Mouse (Mus musculus) heart, postnatal 36 days (tissue): ENCODE data around the gene Bckdhb. TPM values are rescaled to one million over a fixed set of nuclear protein-coding genes. Genes with fewer than 3 reads are reported as not detected.
"Not testable (repeated sequence)": the region's sequence is repeated elsewhere in the genome, so short reads cannot be mapped to it uniquely, and the experiment has no call there.

ENCODE experiments used
- DNase-seq, 2 experiments: peaks; one replicate each; pipeline ENCODE4 v3.0.0; 2021 to 2022
- intact Hi-C: fragments of 180-260 bp; cut with DNase I; formaldehyde crosslinking; loops from one replicate; pipeline ENCODE4 v1.15.1; 2025
- total RNA-seq, 2 experiments: library from RNA; stranded (reverse); gene quantifications; 2 replicates each; pipeline ENCODE4 v1.2.3; 2021

Bckdhb gene
- total RNA-seq, 2 experiments from 2014 or later = 85.1 to 112 TPM

DNA sequence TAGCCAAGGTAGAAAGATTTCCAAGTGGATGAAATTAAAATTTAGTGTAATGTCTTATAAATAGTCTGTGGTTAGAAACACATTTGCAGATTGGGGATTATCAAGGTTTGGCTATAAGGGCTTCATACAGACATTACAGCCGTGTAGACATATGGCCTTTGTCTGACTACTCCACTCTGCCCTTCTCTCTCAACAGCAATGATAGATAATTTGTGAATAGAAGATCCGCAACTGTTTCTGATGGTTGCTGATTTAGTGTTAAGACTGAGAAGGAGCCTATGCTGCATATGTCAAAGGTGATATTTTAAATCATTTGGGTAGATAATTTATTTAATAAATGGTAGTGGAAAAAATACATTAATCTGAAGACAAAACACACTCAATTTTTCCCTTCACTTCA lies 115.4 kb downstream of the Bckdhb start:
- intact Hi-C loops = no loop called here
- no peak for DNase-seq

GRCm38 (mm10) chr9:84041631-84042277 lies 116.8 kb downstream of the Bckdhb start:
- no peak for DNase-seq
- intact Hi-C loops = no loop called here

GRCm38 (mm10) chr9:84042539-84042938 lies 117.6 kb downstream of the Bckdhb start:
- DNase-seq = no peak
- intact Hi-C loops = no loop called here

- no peak for DNase-seq
- intact Hi-C loops = no loop called here
Observed at GRCm38 (mm10) chr9:84044136-84044535, 119.2 kb downstream of the Bckdhb start.

GRCm38 (mm10) chr9:84045632-84046031 lies 120.7 kb downstream of the Bckdhb start:
- no peak for DNase-seq
- intact Hi-C loops = no loop called here

- no peak for DNase-seq
- intact Hi-C loops = no loop called here
Observed at GRCm38 (mm10) chr9:84046334-84046733, 121.4 kb downstream of the Bckdhb start.

GRCm38 (mm10) chr9:84046961-84047360 lies 122.0 kb downstream of the Bckdhb start:
- DNase-seq = no peak
- intact Hi-C loops = no loop called here

GRCm38 (mm10) chr9:84047436-84047835 lies 122.5 kb downstream of the Bckdhb start:
- no peak for DNase-seq
- intact Hi-C loops = no loop called here

GRCm38 (mm10) chr9:84049142-84049541 lies 124.2 kb downstream of the Bckdhb start:
- intact Hi-C loops = no loop called here
- DNase-seq = no peak

DNA sequence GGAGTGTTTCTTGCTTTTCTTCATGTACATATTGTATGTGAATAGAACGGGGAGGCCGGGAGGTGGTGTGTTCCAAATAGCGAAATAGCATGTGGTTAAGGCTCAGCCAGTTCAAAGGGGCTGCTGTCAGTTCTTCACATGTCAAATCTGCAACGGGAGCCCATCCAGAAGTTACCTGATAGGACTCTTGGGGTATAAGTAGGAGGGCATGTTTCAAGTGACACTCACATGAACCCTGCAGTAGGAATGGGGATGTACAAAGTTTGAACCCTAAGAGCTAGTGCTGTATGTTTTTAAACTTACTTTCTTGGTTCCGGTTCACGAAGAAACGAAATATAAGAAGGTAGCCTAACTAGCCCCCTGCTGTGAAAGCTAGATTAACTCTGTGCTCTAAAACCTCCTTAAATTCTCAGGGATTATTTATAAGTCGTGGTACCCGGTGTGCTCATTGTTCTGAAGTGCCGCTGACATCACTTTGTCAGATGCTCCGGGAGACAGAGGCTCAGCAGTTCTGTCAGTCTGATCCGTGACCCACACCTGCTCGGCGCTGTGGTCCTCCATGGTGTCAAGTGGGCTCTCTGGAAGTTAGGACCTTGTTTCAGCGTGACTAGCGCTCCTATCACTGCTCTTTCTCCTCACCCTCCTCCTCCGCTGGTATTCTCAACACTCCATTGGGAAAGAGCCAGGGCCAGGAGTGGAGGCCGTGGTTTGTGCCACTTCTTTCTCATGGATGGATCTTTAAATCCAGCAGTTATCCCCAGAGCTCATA lies 126.1 kb downstream of the Bckdhb start:
- DNase-seq = no peak
- intact Hi-C loops = no loop called here

GRCm38 (mm10) chr9:84055125-84055807 lies 130.3 kb downstream of the Bckdhb start:
- no peak for DNase-seq
- intact Hi-C loops = no loop called here

- DNase-seq, intact Hi-C loops: not testable (repeated sequence)
Observed at GRCm38 (mm10) chr9:84060781-84061180, 135.8 kb downstream of the Bckdhb start.

GRCm38 (mm10) chr9:84063617-84064016 lies 138.7 kb downstream of the Bckdhb start:
- DNase-seq = no peak
- intact Hi-C loops = no loop called here

GRCm38 (mm10) chr9:84064113-84064512 lies 139.2 kb downstream of the Bckdhb start:
- no peak for DNase-seq
- intact Hi-C loops = no loop called here

GRCm38 (mm10) chr9:84070247-84070646 lies 145.3 kb downstream of the Bckdhb start:
- no peak for DNase-seq
- intact Hi-C loops = no loop called here

DNA sequence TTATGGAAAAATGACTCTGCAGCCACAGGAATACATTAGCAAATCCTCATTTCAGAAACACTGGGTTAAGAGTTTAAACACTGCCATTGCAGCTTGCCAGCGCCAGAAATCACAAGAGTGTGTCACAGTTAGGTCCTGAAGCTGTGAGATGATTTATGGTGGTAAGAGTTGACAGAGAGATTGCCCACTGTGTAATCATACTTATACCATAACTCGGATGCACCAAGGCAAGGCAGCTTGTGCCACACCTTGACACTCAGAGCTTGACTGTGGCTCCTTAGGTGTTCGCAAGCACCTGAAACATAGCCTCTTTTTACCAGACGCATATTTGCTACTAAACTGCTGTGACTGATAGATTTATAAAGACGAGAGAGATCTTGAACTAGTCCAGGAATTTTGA lies 145.8 kb downstream of the Bckdhb start:
- no peak for DNase-seq
- intact Hi-C loops = no loop called here

DNA sequence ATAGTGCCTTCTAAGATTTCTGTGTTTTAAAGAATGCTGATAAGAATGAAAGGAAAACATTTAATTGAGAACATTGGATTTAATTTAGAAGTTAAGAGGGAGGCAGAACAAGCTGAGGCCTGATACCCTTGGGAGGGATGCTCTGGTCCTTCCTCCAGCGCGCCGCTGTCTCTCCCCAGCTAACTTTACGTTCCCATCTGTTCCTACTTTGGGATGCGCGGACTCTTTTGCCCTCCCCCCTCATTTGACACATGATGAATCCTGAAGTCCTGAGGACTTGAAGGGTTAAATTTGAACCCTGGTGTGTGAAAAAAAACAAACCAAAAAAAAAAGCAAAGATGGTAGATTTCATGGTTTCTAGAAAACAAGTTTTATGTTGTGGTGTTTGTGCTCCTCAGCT lies 147.6 kb downstream of the Bckdhb start:
- no peak for DNase-seq
- intact Hi-C loops = no loop called here

DNA sequence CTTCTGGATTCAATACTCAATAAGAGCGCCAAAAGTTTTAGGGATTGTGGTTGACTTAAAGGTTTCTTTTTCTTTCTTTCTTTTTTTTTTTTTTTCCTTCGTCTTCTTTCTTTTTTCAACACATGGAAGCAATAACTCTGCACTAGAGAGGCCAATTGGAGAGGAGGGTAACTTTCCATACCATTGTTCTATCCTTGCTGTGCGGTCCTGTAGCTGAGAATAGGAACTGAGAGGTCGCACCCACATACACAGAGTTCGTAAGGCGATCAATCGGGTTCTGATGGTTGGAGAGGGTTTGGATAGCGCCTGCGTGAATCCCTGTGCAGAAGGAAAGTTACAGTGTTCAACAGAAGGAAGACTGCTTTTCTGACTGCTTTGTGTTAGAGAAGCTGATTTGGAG lies 148.3 kb downstream of the Bckdhb start:
- intact Hi-C loops = no loop called here
- no peak for DNase-seq

- DNase-seq = no peak
- intact Hi-C loops = no loop called here
Observed at GRCm38 (mm10) chr9:84083551-84083950, 158.6 kb downstream of the Bckdhb start.

DNA sequence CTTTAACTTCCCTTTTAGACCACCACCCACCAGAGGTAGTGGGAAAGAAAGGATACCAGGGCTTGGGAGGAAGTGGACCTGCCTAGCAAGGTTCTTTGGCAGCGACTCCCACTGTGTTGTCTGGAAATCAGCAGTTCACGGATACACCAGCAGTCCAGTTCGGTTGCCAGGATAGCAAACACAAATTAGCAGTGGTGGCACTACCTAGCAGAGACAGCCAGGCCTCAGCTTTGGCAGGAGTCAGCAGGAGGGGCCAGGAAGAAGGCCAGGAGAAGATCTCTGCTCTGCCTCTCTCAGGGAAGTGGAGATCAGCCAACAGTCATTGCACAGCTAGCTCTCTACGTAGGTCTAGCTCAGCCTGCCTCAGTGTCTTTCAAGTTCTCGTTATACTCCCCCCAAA lies 159.7 kb downstream of the Bckdhb start:
- DNase-seq = no peak
- intact Hi-C loops = no loop called here

DNA sequence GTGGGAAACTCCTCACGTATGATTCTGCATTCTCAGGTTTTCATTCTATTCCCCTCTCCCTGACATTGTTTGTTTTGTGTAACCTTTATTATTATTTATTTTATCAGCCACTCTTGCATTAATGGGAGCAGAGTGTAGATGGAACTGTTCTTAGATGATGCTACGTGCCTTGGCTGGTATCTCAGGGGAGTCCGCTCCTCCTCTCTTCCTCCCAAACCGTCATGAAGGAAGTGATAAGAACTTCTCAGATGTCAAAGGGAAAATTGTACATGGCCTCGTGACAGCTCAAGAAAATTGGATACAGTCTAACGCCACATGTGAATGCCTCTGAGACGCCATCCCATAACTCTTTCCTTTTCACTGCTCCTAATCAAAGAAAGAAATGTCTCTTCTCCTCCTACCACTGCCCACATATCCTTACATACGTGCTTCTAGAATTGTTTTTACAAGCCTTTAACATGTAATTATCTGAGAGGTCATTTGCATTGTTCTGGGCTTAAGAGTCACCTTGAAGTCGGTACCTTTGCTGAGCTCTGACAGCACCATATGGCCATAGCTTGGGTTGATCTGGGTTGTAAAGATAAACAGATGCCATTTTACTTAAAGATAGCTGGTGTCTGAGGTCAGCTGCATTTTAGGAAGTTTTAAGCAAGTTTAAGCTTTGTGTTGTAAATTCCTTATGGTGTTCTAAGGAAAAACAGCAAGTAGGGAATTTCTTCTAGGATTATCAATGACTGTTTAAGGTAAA lies 165.5 kb downstream of the Bckdhb start:
- intact Hi-C loops = no loop called here
- no peak for DNase-seq
